Mouse (Mus musculus): ENCODE measurements around the gene Sh2d5. TPM values are rescaled to one million over a fixed set of nuclear protein-coding genes. Genes with fewer than 3 reads are reported as not detected.
A peak's percentile ranks its signal among the peaks of the same experiment; 100 is the strongest.

The Sh2d5 gene
- polyA plus RNA-seq, 1 experiment, result 4.7 TPM

DNA sequence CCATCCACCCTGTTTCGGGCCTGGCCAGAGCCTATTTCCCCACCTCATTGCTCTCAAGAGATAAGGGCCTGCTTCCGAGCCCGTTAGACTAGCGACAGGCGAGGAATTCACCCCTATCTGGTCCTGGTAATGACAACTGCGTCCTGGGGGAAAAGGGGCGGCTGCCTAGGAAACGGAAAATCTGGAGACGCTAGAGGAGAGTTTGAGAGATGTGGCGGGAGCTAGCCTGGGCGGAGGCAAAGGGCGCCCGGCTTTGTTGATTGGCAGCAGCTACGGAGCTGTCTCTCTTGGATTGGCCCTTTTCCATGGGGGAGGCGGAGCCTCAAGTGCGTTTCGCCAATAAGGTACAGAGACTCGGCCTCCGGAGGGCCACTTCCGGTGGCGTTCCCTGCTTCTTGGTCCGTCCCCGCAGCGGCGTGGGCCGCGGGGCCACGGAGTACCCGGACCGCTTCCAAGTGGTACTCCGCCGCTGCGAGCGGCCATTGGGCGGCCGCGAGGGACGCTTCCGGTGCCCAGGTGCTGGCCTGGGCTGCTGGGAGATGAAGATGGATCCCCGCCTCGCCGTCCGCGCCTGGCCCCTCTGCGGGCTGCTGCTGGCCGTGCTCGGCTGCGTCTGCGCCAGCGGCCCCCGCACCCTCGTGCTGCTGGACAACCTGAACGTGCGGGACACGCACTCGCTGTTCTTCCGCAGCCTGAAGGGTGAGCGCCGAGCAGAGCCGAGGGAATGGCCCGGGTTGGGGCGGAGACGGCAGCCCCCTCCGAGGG is 54.3 kb downstream of the Sh2d5 start, which contains the start of gene Ddost:
TSS of gene Ddost (plus strand) at position 391 of the 765 bp plus-strand sequence.
- peak within 1 kb of the TSS; percentile 82 for H3K9ac ChIP-seq (ENCODE audit: low read depth, poor library complexity, severe bottlenecking)
- no peaks in the 10 kb centered on the region for H3K27me3 ChIP-seq (ENCODE audit: control insufficient read depth, insufficient read depth, low read length, poor library complexity, severe bottlenecking)
- H3K36me3 ChIP-seq (ENCODE audit: control insufficient read depth, insufficient read depth, low read length, poor library complexity, severe bottlenecking), result peaks cover 4% of the 10 kb centered on the region
- no peaks in the 10 kb centered on the region for H3K9me3 ChIP-seq (replicated peaks; ENCODE audit: control insufficient read depth, insufficient read depth, low read length, poor library complexity, severe bottlenecking)
- H3K4me1 ChIP-seq (ENCODE audit: control insufficient read depth, insufficient read depth, low read length), result no peaks in the 10 kb centered on the region
- no peak within 1 kb of the TSS for H3K27ac ChIP-seq (ENCODE audit: insufficient read depth, low read length)
- TF ChIP-seq POLR2A (IDR thresholded peaks at IDR 0.05; ENCODE audit: insufficient read depth, low read length), result peak; percentile 29
- 0 out of 2 replicates have a peak, but pooled peaks have one; percentile 47 for TF ChIP-seq EP300 (IDR thresholded peaks at IDR 0.05; ENCODE audit: insufficient read depth, low read depth, low read length)
- TF ChIP-seq CTCF (IDR thresholded peaks at IDR 0.05; ENCODE audit: low read depth, low read length), result no peak
- peak within 1 kb of the TSS; percentile 94 for H3K4me3 ChIP-seq (ENCODE audit: low read depth, low read length)

DNA sequence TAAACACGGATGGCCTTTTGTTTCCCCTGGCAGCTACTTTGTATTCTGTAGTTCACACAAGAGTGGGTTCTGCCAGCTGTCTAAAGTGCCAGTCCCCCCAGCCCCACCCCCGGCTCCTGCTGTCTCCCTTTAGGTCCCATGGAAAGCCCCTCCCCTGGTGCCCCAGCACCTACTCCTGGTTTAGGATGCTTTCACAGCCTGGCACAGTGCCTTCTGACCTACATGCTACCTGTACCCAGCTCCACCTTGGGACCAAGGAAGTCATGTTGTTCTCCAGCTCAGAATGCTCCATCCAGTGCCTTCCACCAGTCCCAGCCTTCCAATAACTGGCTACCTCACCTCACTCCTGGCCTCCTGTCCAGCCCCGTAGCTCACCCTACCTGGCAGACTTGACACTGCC is 56.8 kb downstream of the Sh2d5 start:
- Histone ChIP-seq H3K4me3 (ENCODE audit: low read depth, low read length) (no peak overlapping the region), H3K27ac (ENCODE audit: insufficient read depth, low read length) (no peak overlapping the region), H3K4me1 (ENCODE audit: control insufficient read depth, insufficient read depth, low read length) (no peaks in the 10 kb centered on the region), H3K9me3 (replicated peaks; ENCODE audit: control insufficient read depth, insufficient read depth, low read length, poor library complexity, severe bottlenecking) (no peaks in the 10 kb centered on the region), H3K9ac (ENCODE audit: low read depth, poor library complexity, severe bottlenecking) (no peak overlapping the region), H3K27me3 (ENCODE audit: control insufficient read depth, insufficient read depth, low read length, poor library complexity, severe bottlenecking) (no peaks in the 10 kb centered on the region), H3K36me3 (ENCODE audit: control insufficient read depth, insufficient read depth, low read length, poor library complexity, severe bottlenecking) (peaks cover 14% of the 10 kb centered on the region)
- TF ChIP-seq EP300 (IDR thresholded peaks at IDR 0.05; ENCODE audit: insufficient read depth, low read depth, low read length), result no peak
- TF ChIP-seq CTCF (IDR thresholded peaks at IDR 0.05; ENCODE audit: low read depth, low read length), result no peak
- no peak for TF ChIP-seq POLR2A (IDR thresholded peaks at IDR 0.05; ENCODE audit: insufficient read depth, low read length)

DNA sequence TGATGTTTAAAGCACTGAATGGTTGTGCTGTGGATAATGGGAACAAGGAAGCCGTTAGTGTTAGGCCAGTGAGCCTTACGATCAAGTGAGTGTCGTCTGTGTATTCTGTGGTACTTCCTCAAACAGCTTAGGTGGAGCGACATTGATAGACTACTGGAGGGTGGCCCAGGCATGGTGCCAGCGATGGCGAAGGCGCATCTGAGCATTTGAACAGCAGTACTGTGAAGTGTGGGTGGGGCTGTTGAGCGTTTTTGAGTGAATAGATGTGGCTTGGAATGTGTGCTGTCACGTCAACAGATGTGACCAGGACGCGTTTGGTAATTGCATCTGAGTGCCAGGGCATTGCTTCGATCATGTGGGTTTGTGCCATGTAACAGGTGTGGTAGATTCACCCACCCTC is 57.5 kb downstream of the Sh2d5 start:
- no peak for TF ChIP-seq CTCF (IDR thresholded peaks at IDR 0.05; ENCODE audit: low read depth, low read length)
- no peak for TF ChIP-seq POLR2A (IDR thresholded peaks at IDR 0.05; ENCODE audit: insufficient read depth, low read length)
- TF ChIP-seq EP300 (IDR thresholded peaks at IDR 0.05; ENCODE audit: insufficient read depth, low read depth, low read length), result no peak
- Histone ChIP-seq H3K4me3 (ENCODE audit: low read depth, low read length) (no peak overlapping the region), H3K27ac (ENCODE audit: insufficient read depth, low read length) (no peak overlapping the region), H3K27me3 (ENCODE audit: control insufficient read depth, insufficient read depth, low read length, poor library complexity, severe bottlenecking) (no peaks in the 10 kb centered on the region), H3K4me1 (ENCODE audit: control insufficient read depth, insufficient read depth, low read length) (no peaks in the 10 kb centered on the region), H3K36me3 (ENCODE audit: control insufficient read depth, insufficient read depth, low read length, poor library complexity, severe bottlenecking) (peaks cover 19% of the 10 kb centered on the region), H3K9ac (ENCODE audit: low read depth, poor library complexity, severe bottlenecking) (no peak overlapping the region), H3K9me3 (replicated peaks; ENCODE audit: control insufficient read depth, insufficient read depth, low read length, poor library complexity, severe bottlenecking) (no peaks in the 10 kb centered on the region)

DNA sequence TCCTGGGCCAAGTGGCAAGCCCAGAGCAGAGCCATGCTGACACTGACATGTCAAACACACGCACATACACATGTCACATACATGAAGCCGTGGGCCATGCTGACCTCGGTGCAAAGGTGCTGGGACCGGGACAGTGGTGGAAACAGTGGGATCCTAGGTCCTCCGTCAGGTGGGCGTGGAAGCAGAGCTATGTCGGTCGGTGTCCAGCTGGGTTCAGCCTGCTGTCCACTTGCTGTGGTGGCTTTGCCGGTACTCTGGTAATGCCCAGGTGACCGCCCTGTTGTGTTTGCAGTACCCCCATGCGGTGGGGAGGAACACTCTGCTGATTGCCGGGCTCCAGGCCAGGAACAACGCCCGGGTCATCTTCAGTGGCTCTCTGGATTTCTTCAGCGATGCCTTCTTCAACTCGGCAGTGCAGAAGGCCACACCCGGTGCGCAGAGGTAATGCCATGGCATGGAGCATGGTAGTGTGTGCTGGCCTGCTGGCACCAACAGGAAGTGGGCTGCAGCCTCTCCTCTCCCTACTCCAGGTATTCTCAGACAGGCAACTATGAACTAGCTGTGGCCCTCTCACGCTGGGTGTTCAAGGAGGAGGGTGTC is 60.2 kb downstream of the Sh2d5 start:
- Histone ChIP-seq H3K27me3 (ENCODE audit: control insufficient read depth, insufficient read depth, low read length, poor library complexity, severe bottlenecking) (no peaks in the 10 kb centered on the region), H3K36me3 (ENCODE audit: control insufficient read depth, insufficient read depth, low read length, poor library complexity, severe bottlenecking) (peaks cover 21% of the 10 kb centered on the region), H3K4me1 (ENCODE audit: control insufficient read depth, insufficient read depth, low read length) (no peaks in the 10 kb centered on the region), H3K9me3 (replicated peaks; ENCODE audit: control insufficient read depth, insufficient read depth, low read length, poor library complexity, severe bottlenecking) (no peaks in the 10 kb centered on the region), H3K9ac (ENCODE audit: low read depth, poor library complexity, severe bottlenecking) (no peak overlapping the region), H3K27ac (ENCODE audit: insufficient read depth, low read length) (no peak overlapping the region), H3K4me3 (ENCODE audit: low read depth, low read length) (no peak overlapping the region)
- no peak for TF ChIP-seq CTCF (IDR thresholded peaks at IDR 0.05; ENCODE audit: low read depth, low read length)
- TF ChIP-seq EP300 (IDR thresholded peaks at IDR 0.05; ENCODE audit: insufficient read depth, low read depth, low read length), result no peak
- TF ChIP-seq POLR2A (IDR thresholded peaks at IDR 0.05; ENCODE audit: insufficient read depth, low read length), result no peak

Other genes starting within 250 kb of the Sh2d5 start
- gene Hp1bp3, start 34.1 kb upstream of the Sh2d5 start, polyA plus RNA-seq (2011; ENCODE audit: insufficient read depth, insufficient read length, low read depth, missing spikeins), result 53.6 and 59.9 TPM in 2 replicates
- 0.66 and 0.81 TPM in 2 replicates for gene Kif17, start within 50 bp of the Sh2d5 start, polyA plus RNA-seq (2011; ENCODE audit: insufficient read depth, insufficient read length, low read depth, missing spikeins)
- 112 and 122 TPM in 2 replicates for gene Ddost, start 54.3 kb downstream of the Sh2d5 start, polyA plus RNA-seq (2011; ENCODE audit: insufficient read depth, insufficient read length, low read depth, missing spikeins)
- 23.3 and 23.4 TPM in 2 replicates for gene Pink1, start 75.9 kb downstream of the Sh2d5 start, polyA plus RNA-seq (2011; ENCODE audit: insufficient read depth, insufficient read length, low read depth, missing spikeins)
- 6.8 and 7.4 TPM in 2 replicates for gene Cda, start 117.6 kb downstream of the Sh2d5 start, polyA plus RNA-seq (2011; ENCODE audit: insufficient read depth, insufficient read length, low read depth, missing spikeins)
- gene Fam43b, start 146.1 kb downstream of the Sh2d5 start, polyA plus RNA-seq (2011; ENCODE audit: insufficient read depth, insufficient read length, low read depth, missing spikeins), result 1.1 and 1.2 TPM in 2 replicates
- gene Mul1, start 184.3 kb downstream of the Sh2d5 start, polyA plus RNA-seq (2011; ENCODE audit: insufficient read depth, insufficient read length, low read depth, missing spikeins), result 16.3 and 17.2 TPM in 2 replicates
- gene Camk2n1, start 203.9 kb downstream of the Sh2d5 start, polyA plus RNA-seq (2011; ENCODE audit: insufficient read depth, insufficient read length, low read depth, missing spikeins), result 12.1 and 14.1 TPM in 2 replicates

Measured in ES-Bruce4 (cell line).